Mouse (Mus musculus): ENCODE results near the gene Olfr293. TPM values are rescaled to one million over a fixed set of nuclear protein-coding genes. Genes with fewer than 3 reads are reported as not detected.

Olfr293 gene
- not detected in 2 replicates for polyA plus RNA-seq (2014; fragmentation: Nextera tagmentation; extraction: Ambion mirVana)

DNA sequence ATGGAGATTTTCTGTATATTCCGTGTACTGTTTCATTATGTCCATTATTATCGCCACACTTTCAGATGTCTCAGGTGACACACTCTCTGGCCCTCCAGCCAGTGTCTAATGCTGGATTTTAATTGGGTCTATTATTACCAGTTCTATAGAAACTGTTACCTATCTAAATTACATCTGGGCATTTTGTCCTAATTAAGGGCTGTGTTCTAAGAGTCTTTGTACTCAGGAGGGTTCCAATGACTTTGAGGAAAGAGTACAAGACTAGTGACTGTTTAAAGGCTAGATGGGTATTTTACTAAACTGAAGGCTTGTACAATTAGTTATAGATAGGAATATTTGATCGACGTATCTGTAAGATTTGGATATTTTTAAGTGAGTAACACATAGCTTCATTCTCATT is at the start of gene Olfr293:
TSS of gene Olfr293 (plus strand) at position 301 of the 400 bp plus-strand sequence.
- Histone ChIP-seq H3K9ac (ENCODE audit: low read length) (no peak within 1 kb of the TSS), H3K36me3 (ENCODE audit: control insufficient read depth, insufficient read depth, low read length) (no peaks in the 10 kb centered on the region), H3K9me3 (ENCODE audit: control insufficient read depth, low read length) (no peaks in the 10 kb centered on the region), H3K4me1 (ENCODE audit: control insufficient read depth, insufficient read depth, low read length) (no peaks in the 10 kb centered on the region), H3K4me2 (ENCODE audit: low read depth, severe bottlenecking) (no peak within 1 kb of the TSS), H3K27me3 (ENCODE audit: control insufficient read depth, insufficient read depth, low read length) (no peaks in the 10 kb centered on the region), H3K4me3 (ENCODE audit: low read depth, low read length) (no peak within 1 kb of the TSS), H3K27ac (replicated peaks; ENCODE audit: low read depth, low read length) (no peak within 1 kb of the TSS)
- WGBS, result 92% methylated on average over 4 of the region's 4 CpGs
- DNase-seq (ENCODE audit: low spot score) (no peak), ATAC-seq (ENCODE audit: insufficient number of reproducible peaks, low FRiP score, low TSS enrichment, low read depth) (no peak)

GRCm38 (mm10) chr7:86616543-86616942 is 32.3 kb upstream of the Olfr293 start, which contains the start of gene Olfr294:
TSS of gene Olfr294 (minus strand) at chr7:86616643.
- no peaks in the 10 kb centered on the region for H3K36me3 ChIP-seq (ENCODE audit: control insufficient read depth, insufficient read depth, low read length)
- H3K4me2 ChIP-seq (ENCODE audit: low read depth, severe bottlenecking), result no peak within 1 kb of the TSS
- H3K27me3 ChIP-seq (ENCODE audit: control insufficient read depth, insufficient read depth, low read length), result no peaks in the 10 kb centered on the region
- no peaks in the 10 kb centered on the region for H3K9me3 ChIP-seq (ENCODE audit: control insufficient read depth, low read length)
- no peak within 1 kb of the TSS for H3K9ac ChIP-seq (ENCODE audit: low read length)
- 60% methylated on average over 2 of the region's 2 CpGs for WGBS
- DNase-seq (ENCODE audit: low spot score) (no peak), ATAC-seq (ENCODE audit: insufficient number of reproducible peaks, low FRiP score, low TSS enrichment, low read depth) (no peak)
- no peak within 1 kb of the TSS for H3K27ac ChIP-seq (replicated peaks; ENCODE audit: low read depth, low read length)
- H3K4me1 ChIP-seq (ENCODE audit: control insufficient read depth, insufficient read depth, low read length), result no peaks in the 10 kb centered on the region
- H3K4me3 ChIP-seq (ENCODE audit: low read depth, low read length), result no peak within 1 kb of the TSS

GRCm38 (mm10) chr7:86688030-86688429 is 39.2 kb downstream of the Olfr293 start, which contains the start of gene Olfr292:
TSS of gene Olfr292 (plus strand) at chr7:86688330.
- Histone ChIP-seq H3K4me1 (ENCODE audit: control insufficient read depth, insufficient read depth, low read length) (no peaks in the 10 kb centered on the region), H3K27me3 (ENCODE audit: control insufficient read depth, insufficient read depth, low read length) (no peaks in the 10 kb centered on the region), H3K36me3 (ENCODE audit: control insufficient read depth, insufficient read depth, low read length) (no peaks in the 10 kb centered on the region), H3K9ac (ENCODE audit: low read length) (no peak within 1 kb of the TSS), H3K9me3 (ENCODE audit: control insufficient read depth, low read length) (no peaks in the 10 kb centered on the region), H3K27ac (replicated peaks; ENCODE audit: low read depth, low read length) (no peak within 1 kb of the TSS), H3K4me2 (ENCODE audit: low read depth, severe bottlenecking) (no peak within 1 kb of the TSS), H3K4me3 (ENCODE audit: low read depth, low read length) (no peak within 1 kb of the TSS)
- DNase-seq (ENCODE audit: low spot score), result no peak
- ATAC-seq (ENCODE audit: insufficient number of reproducible peaks, low FRiP score, low TSS enrichment, low read depth), result no peak

Other genes with a start within 250 kb of the Olfr293 start
- gene Olfr301, start 245.2 kb upstream of the Olfr293 start, polyA plus RNA-seq (2014; fragmentation: Nextera tagmentation; extraction: Ambion mirVana), result not detected in 2 replicates
- gene Olfr299, start 189.1 kb upstream of the Olfr293 start, polyA plus RNA-seq (2014; fragmentation: Nextera tagmentation; extraction: Ambion mirVana), result not detected in 2 replicates
- gene Olfr298, start 156.6 kb upstream of the Olfr293 start, polyA plus RNA-seq (2014; fragmentation: Nextera tagmentation; extraction: Ambion mirVana), result not detected in 2 replicates
- not detected in 2 replicates for gene Olfr297, start 129.1 kb upstream of the Olfr293 start, polyA plus RNA-seq (2014; fragmentation: Nextera tagmentation; extraction: Ambion mirVana)
- gene Olfr295, start 65.2 kb upstream of the Olfr293 start, polyA plus RNA-seq (2014; fragmentation: Nextera tagmentation; extraction: Ambion mirVana), result not detected in 2 replicates
- gene Olfr294, start 32.4 kb upstream of the Olfr293 start, polyA plus RNA-seq (2014; fragmentation: Nextera tagmentation; extraction: Ambion mirVana), result not detected in 2 replicates
- not detected in 2 replicates for gene Olfr292, start 39.3 kb downstream of the Olfr293 start, polyA plus RNA-seq (2014; fragmentation: Nextera tagmentation; extraction: Ambion mirVana)
- 0.06 TPM in 1 of 2 replicates, not detected in the other for gene Folh1, start 126.9 kb downstream of the Olfr293 start, polyA plus RNA-seq (2014; fragmentation: Nextera tagmentation; extraction: Ambion mirVana)
- gene Vmn2r77, start 146.0 kb downstream of the Olfr293 start, polyA plus RNA-seq (2014; fragmentation: Nextera tagmentation; extraction: Ambion mirVana), result not detected in 2 replicates

Data from limb, embryonic 11.5 days (tissue).